Mouse (Mus musculus) megakaryocyte, adult 5-6 weeks (primary cell): Measurements from ENCODE around the gene Bcl11a. TPM values are rescaled to one million over a fixed set of nuclear protein-coding genes. Genes with fewer than 3 reads are reported as not detected.

Experiments used
- ATAC-seq: 2 replicates; pipeline ENCODE4 v1.8.0; 2016; ENCODE audit warnings: mild to moderate bottlenecking, inconsistent platforms; ENCODE audit not compliant: poor library complexity, severe bottlenecking
- total RNA-seq, 2 experiments: library from RNA; stranded (forward) in 1 of 2; stranded (reverse) in 1 of 2; fragments of 153-499, 151-499 nt in 1 of 2; fragments of 221-1000, 200-1000 nt in 1 of 2; gene quantifications; 2 replicates each; pipeline versions ENCODE4 v1.2.3 to v1.2.4; 2015 to 2017

Gene Bcl11a
- total RNA-seq, 2 experiments from 2014 or later, result 16.2 to 31.4 TPM

DNA sequence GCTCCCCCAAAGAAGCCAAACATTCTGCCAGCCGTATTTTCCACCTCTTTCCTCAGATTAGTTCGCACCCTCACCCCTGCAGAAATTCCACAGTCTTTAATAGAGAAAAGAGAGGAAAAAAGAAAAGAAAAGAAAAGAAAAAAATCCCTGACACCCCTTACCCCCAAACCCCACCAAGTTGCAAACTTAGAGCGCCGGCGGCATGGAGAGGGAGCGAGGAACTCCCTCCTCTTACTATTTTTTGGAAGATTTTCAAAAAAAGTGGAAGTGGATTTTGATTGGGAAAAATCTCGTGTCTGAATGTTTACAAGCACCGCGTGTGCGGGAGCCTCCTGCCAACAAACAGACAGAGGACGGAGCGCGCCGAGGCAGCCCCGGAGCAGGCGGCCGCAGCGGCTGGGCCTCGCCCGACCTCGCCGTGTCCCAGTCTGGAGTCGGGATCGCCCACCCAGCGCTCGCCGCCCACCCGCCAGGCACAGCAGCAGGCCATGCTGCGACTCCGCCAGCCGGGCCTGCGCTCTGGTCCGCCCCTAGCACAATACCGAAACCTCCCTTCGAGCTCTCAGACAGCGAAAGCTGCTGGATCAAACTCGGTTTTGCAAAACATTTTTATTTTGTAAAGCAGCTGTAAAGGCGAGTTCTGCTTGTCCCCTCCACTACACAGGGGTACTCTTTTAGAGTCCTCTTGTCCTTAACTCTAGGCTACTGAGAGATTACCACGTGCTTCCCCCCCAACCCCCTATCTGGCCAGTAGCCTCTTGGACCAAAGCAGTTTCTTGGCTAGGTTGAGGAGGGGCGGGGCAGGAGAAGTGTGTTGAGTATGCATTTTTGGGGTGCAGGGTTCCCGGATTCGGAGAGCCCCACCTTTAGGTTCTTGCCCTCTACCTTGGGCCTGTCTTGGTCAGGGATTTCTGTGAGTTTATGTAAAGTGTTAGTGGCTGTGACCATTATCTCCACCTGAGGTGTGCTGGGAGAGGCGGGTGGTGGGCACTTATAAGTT lies 1.8 kb downstream of the Bcl11a start:
- no peak for ATAC-seq

DNA sequence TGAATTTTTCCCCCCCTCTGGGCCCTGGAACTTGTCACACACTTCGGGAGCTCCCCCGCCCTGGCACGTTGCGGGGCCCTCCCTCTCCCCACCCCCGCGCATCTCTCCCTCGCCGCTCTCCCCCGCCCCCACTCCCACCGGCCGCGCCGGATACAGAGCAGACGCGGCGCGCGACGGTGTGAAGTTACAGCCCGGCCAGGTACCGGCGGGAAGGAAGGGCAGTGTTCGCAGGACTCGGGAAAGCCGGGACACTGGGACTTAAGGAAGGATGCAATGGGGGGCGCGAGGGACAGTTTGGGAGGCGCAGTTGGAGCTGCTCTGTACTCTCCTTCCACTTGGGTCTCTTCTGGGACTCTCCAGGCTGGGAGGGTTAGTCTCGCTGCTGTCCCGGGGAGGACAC lies 2.7 kb downstream of the Bcl11a start:
- no peak for ATAC-seq

DNA sequence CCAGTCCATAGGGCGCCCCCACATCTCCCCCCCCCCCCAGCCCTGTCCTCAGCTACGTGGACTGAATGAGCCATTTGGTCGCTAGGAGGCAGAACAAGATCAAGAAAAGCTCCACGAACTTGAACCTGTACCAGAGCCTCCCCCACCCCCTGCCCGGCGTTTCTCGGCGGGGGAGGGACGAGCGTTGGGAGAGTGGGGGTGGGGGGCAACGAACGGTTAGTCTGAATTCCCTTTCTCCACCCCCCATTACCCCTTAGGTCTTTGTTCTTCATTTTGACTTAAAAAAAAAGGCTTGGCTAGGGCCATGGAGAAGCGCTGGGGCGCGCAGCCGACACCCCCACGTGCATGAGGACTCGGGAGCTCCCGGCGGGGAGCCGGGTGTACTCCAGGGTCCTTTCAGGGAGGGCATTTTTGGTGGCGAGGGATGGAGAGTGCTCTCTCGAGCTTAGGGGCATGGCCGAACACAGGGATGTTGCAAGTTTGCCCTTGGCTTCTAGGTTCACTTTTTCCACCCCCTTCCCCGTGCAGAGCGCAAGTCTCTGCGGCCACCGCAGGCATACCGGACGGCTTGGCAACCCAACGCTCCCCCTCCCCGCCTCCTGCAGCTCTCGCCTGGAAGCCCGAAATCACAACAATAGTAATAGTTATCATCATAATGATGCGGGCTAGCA lies 3.3 kb downstream of the Bcl11a start:
- ATAC-seq, result peak; percentile 38

DNA sequence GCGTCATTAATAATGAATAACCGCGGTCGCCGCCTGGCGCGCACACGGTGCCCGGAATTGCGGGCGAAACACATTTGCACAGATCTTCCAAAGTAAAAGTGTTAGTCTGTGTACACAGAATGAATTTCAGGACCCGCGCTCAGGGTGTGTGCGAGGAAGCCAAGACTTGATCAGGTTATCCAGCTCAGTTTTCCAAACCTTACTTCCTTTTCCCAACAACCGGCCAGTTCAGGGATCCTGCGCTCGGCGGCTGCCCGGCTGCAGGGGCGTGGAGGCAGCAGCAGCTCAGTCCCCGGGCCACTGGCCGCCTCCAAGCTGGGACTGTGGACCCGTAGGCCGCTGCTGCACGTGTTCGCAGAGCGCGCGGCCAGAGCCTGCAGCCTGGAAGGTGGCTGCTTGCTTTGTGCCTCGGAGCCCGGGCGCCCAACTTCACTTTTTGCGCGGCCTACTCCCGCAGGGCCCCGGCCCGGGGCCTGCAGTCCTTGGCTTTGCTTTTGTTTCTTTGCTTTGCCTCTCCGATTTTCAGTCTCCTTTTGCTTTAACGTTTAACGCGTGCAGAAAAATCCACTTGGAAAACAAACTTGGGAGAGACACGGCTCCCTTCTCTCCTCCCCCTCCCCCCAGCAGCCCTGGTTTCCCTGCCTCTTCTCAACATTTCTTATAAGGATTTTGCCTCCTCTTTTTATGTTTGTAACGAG lies 4.0 kb downstream of the Bcl11a start:
- peak; percentile 12 for ATAC-seq

DNA sequence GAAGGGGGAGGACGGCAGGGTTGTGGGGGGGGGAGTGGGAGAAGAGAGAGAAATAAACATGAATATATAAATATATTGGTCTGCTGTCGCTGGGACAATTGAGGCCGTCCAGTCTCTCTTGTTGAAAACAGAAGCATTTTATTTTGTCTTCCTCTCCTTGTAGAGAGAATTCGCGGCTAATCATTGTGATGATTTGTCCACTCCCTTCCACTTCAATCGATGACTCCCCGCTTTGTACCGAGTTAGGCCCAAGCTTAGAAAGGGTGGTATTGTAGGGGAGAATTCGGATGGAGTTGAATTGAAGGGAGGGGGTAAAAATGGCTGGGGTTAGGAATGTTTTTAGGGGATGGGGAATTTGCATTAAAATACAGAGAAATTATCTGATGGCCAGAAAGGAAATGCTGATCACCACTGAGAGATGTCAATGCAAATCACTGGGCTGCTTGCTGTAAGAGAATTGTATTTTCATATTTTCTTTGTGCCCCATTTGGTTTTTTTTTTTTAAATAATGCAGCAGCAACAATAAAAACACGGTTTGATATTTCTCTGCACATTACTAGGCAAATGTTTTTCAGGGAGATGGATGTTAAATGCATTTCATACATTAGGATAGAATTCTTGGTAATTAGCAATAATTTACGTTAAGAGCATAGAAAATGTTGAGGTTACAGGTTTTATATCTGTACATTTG lies 4.7 kb downstream of the Bcl11a start:
- no peak for ATAC-seq

DNA sequence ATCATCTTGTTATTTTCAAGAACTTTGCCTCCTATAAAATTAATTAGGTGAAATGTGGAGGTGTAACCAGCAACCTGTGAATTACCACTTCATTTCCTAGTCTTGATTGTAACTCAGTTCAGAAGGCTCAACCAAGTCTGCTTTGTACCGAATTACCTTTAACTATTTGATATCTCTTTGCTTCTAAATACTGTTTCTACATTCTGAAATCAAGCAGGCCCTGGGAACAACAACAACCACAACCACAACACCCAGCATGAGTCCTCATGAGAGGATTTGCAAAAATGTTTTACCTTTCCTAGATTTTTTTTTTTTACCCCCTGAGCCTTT lies 5.2 kb downstream of the Bcl11a start:
- ATAC-seq, result no peak

DNA sequence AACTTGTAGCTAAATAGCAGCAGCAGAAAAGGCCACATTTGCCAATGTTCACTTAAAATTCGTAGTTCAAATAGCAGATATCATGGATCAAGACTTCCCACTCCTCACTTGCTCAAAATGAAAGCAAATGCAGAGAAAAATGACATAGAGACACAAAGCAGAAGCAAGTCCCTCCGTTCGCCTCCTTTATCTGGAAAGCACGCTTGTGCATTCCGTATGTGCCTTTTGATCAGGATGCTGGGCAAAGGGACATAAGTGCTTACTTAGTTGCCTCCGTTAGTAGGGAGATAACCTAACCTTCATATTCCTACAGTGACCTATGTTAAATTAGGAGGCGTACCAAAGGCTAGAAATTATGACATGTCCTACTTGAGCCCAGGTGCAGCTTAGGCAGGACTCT lies 5.6 kb downstream of the Bcl11a start:
- ATAC-seq, result no peak

DNA sequence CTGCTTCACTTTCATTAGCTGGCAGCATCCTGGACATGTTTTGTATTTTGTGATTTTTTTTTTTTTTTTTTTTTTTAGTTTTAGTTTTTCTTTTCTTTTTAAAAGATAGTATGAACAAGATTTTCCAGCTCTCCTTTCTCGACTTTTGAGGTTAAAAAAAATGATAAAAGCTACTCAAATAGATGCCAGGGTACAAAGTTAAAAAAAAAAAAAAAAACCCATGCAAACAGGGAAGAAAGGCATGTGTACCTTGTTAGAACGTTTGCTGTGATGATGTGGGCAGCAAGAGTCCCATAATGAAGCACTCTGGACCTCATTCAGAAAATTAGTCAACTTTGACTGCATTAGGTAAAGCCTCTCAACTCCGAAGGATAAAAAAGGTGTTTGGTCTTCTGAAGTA lies 6.2 kb downstream of the Bcl11a start:
- no peak for ATAC-seq

DNA sequence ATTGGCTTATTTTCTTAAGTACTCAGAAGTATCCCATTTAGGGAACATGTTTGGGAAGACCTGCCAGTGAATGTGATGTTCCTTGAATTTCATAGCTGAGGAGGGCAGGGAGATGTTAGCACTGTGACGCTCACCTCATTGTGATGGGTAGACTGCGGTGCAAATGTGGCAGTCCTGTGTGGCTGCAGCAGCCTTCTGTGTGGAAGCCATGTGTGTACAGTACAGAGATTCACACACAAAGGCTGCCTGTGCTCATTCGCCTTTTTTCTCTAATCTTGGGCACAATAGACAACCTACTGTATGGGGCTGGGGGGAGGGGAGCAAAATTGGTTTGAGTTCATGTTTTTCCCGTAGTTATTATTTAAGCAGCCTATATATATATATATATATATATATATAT lies 6.7 kb downstream of the Bcl11a start:
- ATAC-seq, result no peak

DNA sequence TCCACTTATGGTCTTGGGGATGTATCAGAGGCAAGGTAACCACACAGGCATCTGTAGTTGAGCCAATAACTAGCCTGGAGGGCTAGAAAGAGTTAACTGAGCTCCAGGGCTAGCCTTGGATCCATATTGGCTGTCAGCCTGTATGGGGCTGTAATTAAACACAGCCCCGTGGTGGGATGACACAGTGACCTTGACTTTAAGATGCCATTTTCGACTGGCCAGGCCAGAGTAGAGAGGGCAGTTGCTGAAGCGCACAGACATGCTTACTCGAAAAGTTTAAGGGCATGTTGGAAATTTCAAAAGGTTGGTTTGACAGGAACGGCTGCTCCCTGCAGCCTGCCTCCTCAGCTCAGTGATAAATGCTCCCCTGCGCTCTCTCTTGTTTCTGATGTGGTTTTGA lies 8.1 kb downstream of the Bcl11a start:
- ATAC-seq, result no peak

DNA sequence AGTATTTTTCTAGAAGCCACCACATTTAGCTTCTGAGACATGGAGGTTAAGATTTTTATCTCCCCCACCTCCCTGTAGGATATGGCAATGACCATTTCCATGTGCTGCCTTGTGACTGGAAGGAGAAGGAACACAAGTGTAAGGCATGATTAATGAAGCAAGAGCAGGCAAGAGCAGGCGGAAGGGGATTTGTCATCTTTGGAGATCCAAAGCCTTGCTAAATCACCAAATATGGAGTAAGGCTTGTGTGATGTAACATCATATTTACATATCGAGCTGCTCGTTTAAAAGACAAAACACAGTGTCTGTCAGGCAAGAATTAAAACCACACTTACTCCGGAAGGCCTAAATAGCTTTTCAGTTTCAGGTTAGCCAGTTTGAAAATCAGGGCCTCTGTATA lies 9.2 kb downstream of the Bcl11a start:
- ATAC-seq, result peak; percentile 92

DNA sequence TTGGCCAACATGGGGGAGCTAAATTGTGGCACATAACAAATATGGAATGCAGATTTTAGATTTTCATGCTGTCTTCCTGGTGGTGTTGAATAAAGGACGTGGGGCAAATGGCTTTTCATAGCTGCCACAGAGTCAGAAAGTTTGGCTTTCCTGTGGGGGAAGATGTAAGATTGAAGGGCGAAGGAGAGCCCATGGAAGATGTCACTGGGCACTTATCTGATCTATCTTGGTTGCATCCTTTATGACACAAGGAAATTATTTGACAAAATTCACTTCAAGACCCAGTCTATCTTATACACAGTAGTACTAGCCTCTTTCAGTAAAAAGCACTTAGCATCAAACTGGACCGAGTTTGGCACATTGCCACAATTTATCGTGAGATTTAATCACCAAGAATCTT lies 12.6 kb downstream of the Bcl11a start:
- ATAC-seq, result no peak

DNA sequence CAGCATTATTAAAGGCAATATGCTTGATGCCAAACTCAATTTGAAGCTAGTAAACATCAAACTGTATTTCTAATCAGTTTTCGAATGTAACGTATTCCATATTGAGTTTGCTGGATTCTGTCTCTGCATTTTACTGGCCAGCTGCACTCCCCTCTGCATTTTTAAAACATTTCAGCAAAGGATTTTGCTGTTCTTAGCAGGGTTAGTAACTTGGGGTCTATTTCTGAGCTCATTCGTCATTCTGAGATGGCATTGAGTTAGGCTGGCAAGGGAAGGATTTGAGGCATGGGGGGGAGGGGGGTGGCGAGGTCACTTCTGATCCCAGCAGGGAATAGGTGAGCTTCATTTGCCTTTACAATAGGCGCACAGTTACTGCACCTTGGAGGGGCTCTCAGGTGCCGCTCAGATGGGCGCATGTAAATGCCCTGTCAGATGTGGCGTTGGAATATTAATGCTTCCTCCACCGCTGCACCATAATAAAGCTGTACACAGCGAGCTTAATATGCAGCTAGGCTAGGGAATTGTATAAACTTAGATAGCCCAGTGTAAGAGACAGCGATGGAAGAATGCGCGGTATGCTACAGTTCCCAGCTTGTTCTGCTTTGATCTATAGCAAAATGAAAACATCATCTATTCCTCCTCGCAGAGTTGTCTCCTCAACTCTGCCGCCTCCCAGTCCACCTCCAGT lies 13.7 kb downstream of the Bcl11a start:
- no peak for ATAC-seq

DNA sequence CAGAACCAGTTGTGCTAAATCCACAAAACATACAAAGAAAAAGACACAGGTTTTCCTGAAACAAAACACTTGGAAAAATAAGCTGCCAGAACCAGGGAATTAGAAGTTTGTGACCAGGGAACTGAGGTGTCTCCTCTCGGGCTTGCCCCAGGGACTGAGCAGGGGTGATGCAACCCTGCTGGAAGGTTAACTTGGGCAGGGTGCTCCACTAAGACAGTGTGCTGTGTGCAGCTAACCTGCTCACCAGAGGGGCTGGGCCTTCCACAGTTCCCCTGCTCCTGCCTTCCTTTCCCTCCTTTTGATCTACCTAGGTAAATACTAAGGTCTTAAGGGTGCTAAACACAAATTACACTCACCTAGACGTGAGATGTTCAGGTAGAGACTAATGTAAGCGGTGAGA lies 14.8 kb downstream of the Bcl11a start:
- no peak for ATAC-seq

DNA sequence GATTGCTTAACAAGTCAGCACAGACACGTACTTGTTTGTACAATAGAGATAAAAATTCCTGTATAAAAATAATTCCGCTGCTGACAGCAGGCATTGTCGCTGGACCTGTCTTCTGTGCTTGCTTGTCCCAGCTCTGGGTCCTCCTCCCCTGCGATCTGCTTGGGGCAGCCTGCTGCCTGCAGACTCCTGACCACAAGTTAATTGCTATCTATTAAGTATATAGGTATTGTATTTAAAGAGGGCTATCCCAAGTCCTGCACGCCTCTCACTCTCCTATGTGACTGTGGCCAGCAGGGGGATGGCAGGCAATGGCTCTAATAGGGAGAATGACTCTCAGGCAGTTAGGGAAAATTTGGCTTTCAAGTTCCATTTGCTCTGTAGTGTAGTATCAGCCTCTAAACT lies 16.2 kb downstream of the Bcl11a start:
- ATAC-seq, result no peak

DNA sequence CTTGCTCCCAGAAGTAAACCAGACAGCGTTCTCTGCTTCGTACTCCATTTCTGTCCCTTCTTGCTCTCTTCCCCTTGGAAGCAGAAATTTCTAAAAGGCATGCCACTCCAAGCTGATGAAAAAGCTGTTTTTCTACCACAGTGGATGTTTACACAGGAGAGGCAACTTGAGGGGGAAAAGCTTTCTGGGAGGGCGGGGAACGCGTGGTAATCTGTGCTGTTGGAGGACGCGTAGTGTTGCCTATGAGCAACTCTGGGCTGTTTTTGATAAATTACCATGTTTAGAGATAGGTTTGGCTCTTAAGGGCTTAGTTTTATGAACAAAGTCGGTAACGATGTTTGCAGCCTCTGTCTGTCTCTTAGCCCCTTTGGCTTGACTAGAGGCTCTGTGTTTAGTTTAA lies 17.4 kb downstream of the Bcl11a start:
- no peak for ATAC-seq

DNA sequence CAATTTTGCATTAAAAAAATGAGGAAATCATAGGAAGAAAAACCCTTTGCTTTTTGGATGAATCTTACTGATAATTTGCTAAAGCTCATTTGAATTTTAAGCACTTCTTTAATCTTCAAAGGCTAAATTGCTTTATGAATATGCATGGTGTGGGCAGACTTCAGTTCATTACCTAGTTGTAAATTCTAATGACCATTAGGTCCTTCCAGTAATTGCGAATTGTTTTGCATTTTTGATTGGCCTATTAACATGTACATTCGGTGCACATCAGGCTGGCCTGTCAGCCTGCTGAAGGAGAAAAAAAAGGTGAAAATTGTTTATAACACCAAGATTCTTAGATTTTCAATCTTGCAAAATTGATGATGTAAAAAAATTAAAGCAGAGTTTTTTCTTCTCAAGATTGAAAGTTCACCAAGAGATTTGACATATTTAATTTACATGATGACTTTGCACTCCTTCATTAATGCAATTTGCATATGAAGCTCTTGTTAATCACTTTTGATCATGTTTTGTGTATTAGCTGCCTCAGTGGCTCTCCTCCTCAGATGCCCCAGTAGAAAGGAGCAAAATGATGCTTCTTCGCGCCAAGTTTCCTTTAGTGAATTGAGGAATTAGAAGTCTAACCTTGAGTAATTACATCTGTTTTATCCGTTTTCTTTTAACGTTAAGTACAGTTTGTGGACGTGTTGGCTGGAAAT lies 17.9 kb downstream of the Bcl11a start:
- no peak for ATAC-seq

DNA sequence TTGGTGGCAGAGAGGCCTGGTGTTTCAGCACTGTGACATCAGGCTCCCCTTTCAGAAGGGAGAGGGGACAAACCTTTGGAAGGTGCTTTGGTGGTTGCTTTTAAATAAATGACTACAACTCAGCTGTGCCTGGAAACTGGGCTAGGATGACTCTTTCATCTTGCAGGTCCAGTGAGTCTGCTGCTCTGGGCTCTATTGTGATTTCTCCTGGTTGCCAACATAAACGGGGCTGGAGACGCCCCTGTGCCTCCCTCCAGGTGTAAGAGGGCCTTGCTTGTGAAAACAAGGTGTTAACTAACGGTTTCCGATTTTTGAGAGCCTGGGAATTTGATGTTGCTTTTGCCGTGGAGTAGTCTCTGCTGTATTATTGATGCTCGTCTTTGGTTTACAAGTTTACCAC lies 18.6 kb downstream of the Bcl11a start:
- ATAC-seq, result no peak

DNA sequence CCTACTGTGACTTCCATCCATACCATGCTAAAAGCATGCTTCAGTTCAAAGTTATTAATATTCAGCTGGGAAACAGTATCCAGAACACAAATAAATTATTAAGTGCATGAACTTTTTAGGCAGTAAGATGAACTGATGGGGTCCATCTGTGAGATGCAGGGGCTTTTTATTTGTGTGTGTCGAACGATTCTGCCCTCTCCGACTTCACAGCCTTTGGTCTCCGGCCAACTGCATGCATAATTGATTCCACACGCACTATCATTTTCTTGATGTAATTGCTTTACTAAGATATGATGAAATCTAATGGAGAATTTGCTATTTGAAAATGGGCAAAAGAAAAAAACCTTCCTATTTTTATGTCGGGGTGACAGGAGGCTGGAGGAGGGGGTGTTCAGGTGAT lies 19.2 kb downstream of the Bcl11a start:
- no peak for ATAC-seq

DNA sequence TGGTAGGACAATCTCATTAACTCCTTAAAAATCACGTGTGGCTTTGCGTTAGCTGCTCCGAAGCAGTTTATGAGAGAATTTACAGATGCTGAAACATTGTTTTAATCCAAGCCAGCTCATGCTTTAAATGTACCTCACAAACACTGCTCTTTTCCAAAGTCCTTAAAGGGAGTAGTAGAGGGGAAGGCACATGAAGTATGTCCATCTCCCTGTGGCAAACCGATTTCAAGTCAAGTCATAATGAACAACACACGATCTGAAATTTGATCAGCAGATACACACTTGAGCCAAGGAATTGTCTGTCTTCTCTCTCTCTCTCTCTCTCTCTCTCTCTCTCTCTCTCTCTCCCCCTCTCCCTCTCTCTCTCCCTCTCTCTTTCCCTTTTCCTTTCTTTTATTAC lies 20.2 kb downstream of the Bcl11a start:
- ATAC-seq, result no peak
